Mouse (Mus musculus) forebrain, embryonic 14.5 days (tissue): ENCODE data around the gene Gucy1a1. TPM values are rescaled to one million over a fixed set of nuclear protein-coding genes. Genes with fewer than 3 reads are reported as not detected.

Experiments
- ATAC-seq: fragments of 200-750 bp; cut with Nextera tagmentation; 2 replicates; pipeline ENCODE4 v1.8.0; 2017; ENCODE audit warnings: mild to moderate bottlenecking, moderate library complexity
- DNase-seq: peaks from one replicate; pipeline ENCODE4 v3.0.0-alpha.2; 2015; ENCODE audit warnings: low spot score
- H3K27ac ChIP-seq: fragments of 300-500 bp; sonication (generic); 2 replicates; pipeline ENCODE4 v1.5.1; 2014; ENCODE audit warnings: low read depth, mild to moderate bottlenecking, control low read depth, low read length, moderate library complexity
- H3K27me3 ChIP-seq: fragments of 300-500 bp; sonication (generic); replicated peaks from 2 replicates; pipeline ENCODE4 v1.6.1; 2014; ENCODE audit warnings: low read length, control low read depth, mixed read lengths; ENCODE audit not compliant: control insufficient read depth, insufficient read depth
- H3K36me3 ChIP-seq: fragments of 300-500 bp; sonication (generic); 2 replicates; pipeline ENCODE4 v1.6.1; 2014; ENCODE audit warnings: low read length, control low read depth; ENCODE audit not compliant: control insufficient read depth, insufficient read depth
- H3K4me1 ChIP-seq: fragments of 300-500 bp; sonication (generic); 2 replicates; pipeline ENCODE4 v1.6.1; 2014; ENCODE audit warnings: antibody characterized with exemption, low read length, control low read depth; ENCODE audit not compliant: control insufficient read depth, insufficient read depth
- H3K4me2 ChIP-seq: fragments of 300-500 bp; sonication (generic); 2 replicates; pipeline ENCODE4 v1.6.1; 2014; ENCODE audit warnings: mild to moderate bottlenecking, control low read depth, low read length
- H3K4me3 ChIP-seq: fragments of 300-500 bp; sonication (generic); 2 replicates; pipeline ENCODE4 v1.5.1; 2014; ENCODE audit warnings: low read depth, low read length, control low read depth
- H3K9ac ChIP-seq: fragments of 300-500 bp; sonication (generic); 2 replicates; pipeline ENCODE4 v1.6.1; 2014; ENCODE audit warnings: mild to moderate bottlenecking, low read length, control low read depth, moderate library complexity
- H3K9me3 ChIP-seq: fragments of 300-500 bp; sonication (generic); replicated peaks from 2 replicates; pipeline ENCODE4 v1.6.1; 2016; ENCODE audit warnings: low read length, control low read depth, mixed read lengths; ENCODE audit not compliant: control insufficient read depth
- WGBS: fragments of 180-500 bp; shearing (Covaris S2); extraction: QIAGEN DNeasy Blood & Tissue Kit; methylation state at CpG from one replicate; pipeline ENCODE4 v1.1.7; 2014; 5-methylcytosine and 5-hydroxymethylcytosine counted together
- microRNA-seq: library from miRNA; unstranded; fragments of <30 nt; microRNA quantifications from one replicate; pipeline ENCODE4, GENCODE M21; 2016
- polyA plus RNA-seq: library from polyadenylated mRNA; unstranded; fragments of >200 nt; fragmentation: Nextera tagmentation; extraction: Ambion mirVana; gene quantifications from 2 replicates; pipeline ENCODE4 v1.2.1, GENCODE M21; 2014

Gene Gucy1a1
- polyA plus RNA-seq, 1 experiment from 2014 or later, result 28.2 TPM

DNA sequence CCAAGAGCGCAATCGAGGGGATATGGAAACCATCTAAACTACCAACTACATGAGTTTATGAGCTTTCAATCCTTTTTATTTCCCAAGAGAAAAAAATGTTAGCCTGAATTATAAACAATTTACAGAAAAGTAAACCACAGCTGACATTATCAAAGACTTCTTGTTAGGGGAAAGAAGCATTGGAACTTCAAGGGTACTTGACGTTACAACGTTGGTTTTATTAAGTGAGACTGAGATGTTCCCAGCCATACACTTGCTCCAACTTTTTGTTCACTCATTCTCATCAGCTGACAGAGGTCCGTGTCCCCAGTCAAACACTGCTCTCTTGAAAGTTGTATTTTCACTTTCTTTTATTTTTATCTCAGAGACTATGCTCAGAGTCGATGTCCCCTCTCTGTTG lies 101.9 kb downstream of the Gucy1a1 start:
- H3K4me1 ChIP-seq, result peaks cover 2% of the 10 kb centered on the region; the same call in 1 of the 2 replicates
- 0 out of 2 replicates have a peak, but pooled peaks cover 5% of the 10 kb centered on the region for H3K36me3 ChIP-seq
- ATAC-seq, result no peak
- no peak overlapping the region for H3K4me2 ChIP-seq
- H3K9me3 ChIP-seq, result no peaks in the 10 kb centered on the region
- H3K27me3 ChIP-seq, result no peaks in the 10 kb centered on the region
- H3K4me3 ChIP-seq, result no peak overlapping the region
- WGBS, result 87% methylated on average over 6 of the region's 6 CpGs
- H3K9ac ChIP-seq, result no peak overlapping the region
- no peak for DNase-seq
- H3K27ac ChIP-seq, result no peak overlapping the region

Small RNA genes within 50 kb of the gene (microRNA-seq; reads per million reads assigned to microRNA genes)
- not detected for gene Mir7010

Other genes starting within 250 kb of the Gucy1a1 start
- 8.9 and 9.0 TPM in 2 replicates for gene Ctso, start 213.2 kb downstream of the Gucy1a1 start, polyA plus RNA-seq
- 0.71 and 1.5 TPM in 2 replicates for gene Tdo2, start 169.6 kb downstream of the Gucy1a1 start, polyA plus RNA-seq
- not detected in 2 replicates for gene Asic5, start 163.5 kb downstream of the Gucy1a1 start, polyA plus RNA-seq
- 38.8 and 57.7 TPM in 2 replicates for gene Gucy1b1, start 71.1 kb downstream of the Gucy1a1 start, polyA plus RNA-seq
- 66.1 and 89.6 TPM in 2 replicates for gene Map9, start 212.3 kb upstream of the Gucy1a1 start, polyA plus RNA-seq